Mouse (Mus musculus) induced T-regulatory cell, adult 2 months (primary cell): ENCODE data around the gene Chd1l.

Experiments used
- DNase-seq: peaks from one replicate; pipeline ENCODE4 v3.0.0-alpha.2; 2012; ENCODE audit warnings: low read depth

Gene Chd1l

GRCm38 (mm10) chr3:97609845-97610410 lies at the start of gene Chd1l:
Gene Chd1l (minus strand): TSS chr3:97610203.
- DNase-seq, result peak; percentile 96

- peak; percentile 10 for DNase-seq
Observed at GRCm38 (mm10) chr3:97659746-97660145, 49.7 kb upstream of the Chd1l start.

GRCm38 (mm10) chr3:97658426-97659193 lies 48.6 kb upstream of the Chd1l start:
- DNase-seq, result no peak

- DNase-seq, result peak; percentile 98
Observed at GRCm38 (mm10) chr3:97657655-97658411, 47.8 kb upstream of the Chd1l start, which contains the start of gene Prkab2. Gene Prkab2 (plus strand): TSS chr3:97658193.

- peak; percentile 66 for DNase-seq
Observed at GRCm38 (mm10) chr3:97654901-97655300, 44.9 kb upstream of the Chd1l start.

GRCm38 (mm10) chr3:97653781-97654180 lies 43.8 kb upstream of the Chd1l start:
- no peak for DNase-seq

GRCm38 (mm10) chr3:97651604-97652003 lies 41.6 kb upstream of the Chd1l start:
- DNase-seq, result no peak

- DNase-seq, result no peak
Observed at GRCm38 (mm10) chr3:97649469-97649868, 39.5 kb upstream of the Chd1l start.

- no peak for DNase-seq
Observed at GRCm38 (mm10) chr3:97649022-97649421, 39.0 kb upstream of the Chd1l start.

- no peak for DNase-seq
Observed at GRCm38 (mm10) chr3:97648518-97648917, 38.5 kb upstream of the Chd1l start.

- no peak for DNase-seq
Observed at GRCm38 (mm10) chr3:97642001-97642400, 32.0 kb upstream of the Chd1l start.

- DNase-seq, result no peak
Observed at GRCm38 (mm10) chr3:97641396-97641795, 31.4 kb upstream of the Chd1l start.

GRCm38 (mm10) chr3:97634288-97634761 lies 24.3 kb upstream of the Chd1l start:
- DNase-seq, result no peak

GRCm38 (mm10) chr3:97633456-97633855 lies 23.5 kb upstream of the Chd1l start:
- DNase-seq, result no peak

GRCm38 (mm10) chr3:97631258-97631860 lies 21.4 kb upstream of the Chd1l start:
- no peak for DNase-seq

GRCm38 (mm10) chr3:97630746-97631145 lies 20.7 kb upstream of the Chd1l start:
- no peak for DNase-seq

- DNase-seq, result no peak
Observed at GRCm38 (mm10) chr3:97629941-97630340, 19.9 kb upstream of the Chd1l start.

- DNase-seq, result peak; percentile 82
Observed at GRCm38 (mm10) chr3:97628391-97629001, 18.5 kb upstream of the Chd1l start, which contains the start of gene Fmo5. Gene Fmo5 (plus strand): TSS chr3:97628804.

- peak; percentile 10 for DNase-seq
Observed at GRCm38 (mm10) chr3:97627893-97628292, 17.9 kb upstream of the Chd1l start.

- DNase-seq, result no peak
Observed at GRCm38 (mm10) chr3:97624611-97625010, 14.6 kb upstream of the Chd1l start.

GRCm38 (mm10) chr3:97620657-97621056 lies 10.7 kb upstream of the Chd1l start:
- DNase-seq, result no peak

GRCm38 (mm10) chr3:97617899-97618298 lies 7.9 kb upstream of the Chd1l start:
- no peak for DNase-seq
